Mouse (Mus musculus) left cerebral cortex, adult 6 months (tissue): Measurements from ENCODE around the gene Abl1. TPM values are rescaled to one million over a fixed set of nuclear protein-coding genes. Genes with fewer than 3 reads are reported as not detected.

ENCODE experiments used
- long read RNA-seq, 2 experiments: library from polyadenylated mRNA; unstranded; transcript quantifications; one replicate each; pipeline ENCODE4 v2.0.0; 2019 to 2020
- polyA plus RNA-seq: library from polyadenylated mRNA; unstranded; fragments of <200 nt; fragmentation: Nextera tagmentation; gene quantifications from 2 replicates; pipeline ENCODE4 v1.2.3, GENCODE M21; 2021

Abl1 gene
- 4.2 and 5.5 TPM in 2 replicates for polyA plus RNA-seq
- long read RNA-seq, experiment 1, full-length matches to known transcripts = 16 of 51 reads
- long read RNA-seq, experiment 1, partial matches to known transcripts = 8 of 51 reads
- long read RNA-seq, experiment 1, other reads (novel, unspliced or antisense) = 27 of 51 reads
- long read RNA-seq, experiment 2, partial matches to known transcripts = 1 of 13 reads
- long read RNA-seq, experiment 2, other reads (novel, unspliced or antisense) = 12 of 13 reads

GRCm38 (mm10) chr2:31688074-31688925 lies at the start of gene Abl1:
Abl1 (plus strand) TSS chr2:31688376.

GRCm38 (mm10) chr2:31639901-31640608 lies 48.1 kb upstream of the Abl1 start, which contains the start of gene Prdm12:
Prdm12 (plus strand) TSS chr2:31640037.

GRCm38 (mm10) chr2:31670551-31671035 lies 17.6 kb upstream of the Abl1 start, which contains the start of gene Exosc2:
Exosc2 (plus strand) TSS chr2:31670715.

GRCm38 (mm10) chr2:31810444-31810843 lies 122.3 kb downstream of the Abl1 start, which contains the start of gene Qrfp:
Qrfp (minus strand) TSS chr2:31810580.

GRCm38 (mm10) chr2:31845896-31846691 lies 157.9 kb downstream of the Abl1 start, which contains the start of gene Fibcd1:
Fibcd1 (minus strand) TSS chr2:31846005.

Other genes with a start within 250 kb of the Abl1 start
- gene Ass1, start 218.2 kb upstream of the Abl1 start, polyA plus RNA-seq = 65.8 and 75.5 TPM in 2 replicates
- gene Fubp3, start 115.7 kb upstream of the Abl1 start, polyA plus RNA-seq = 20.7 and 28.8 TPM in 2 replicates
- not detected in 2 replicates for gene Prdm12, start 48.3 kb upstream of the Abl1 start, polyA plus RNA-seq
- gene Exosc2, start 17.7 kb upstream of the Abl1 start, polyA plus RNA-seq = 16.3 and 18.5 TPM in 2 replicates
- 0.05 and 0.06 TPM in 2 replicates for gene Qrfp, start 122.2 kb downstream of the Abl1 start, polyA plus RNA-seq
- 2.8 and 3.3 TPM in 2 replicates for gene Fibcd1, start 157.6 kb downstream of the Abl1 start, polyA plus RNA-seq
- gene Lamc3, start 198.9 kb downstream of the Abl1 start, polyA plus RNA-seq = 0.42 and 0.49 TPM in 2 replicates